Mouse (Mus musculus) c-Kit-positive CD71-positive TER-119-positive erythroid progenitor cells, embryonic 14.5 days (primary cell): ENCODE measurements around the gene Neu1.
A peak's percentile ranks its signal among the peaks of the same experiment; 100 is the strongest.
"Not testable (repeated sequence)": the region's sequence is repeated elsewhere in the genome, so short reads cannot be mapped to it uniquely, and the experiment has no call there.

ENCODE experiments used
- DNase-seq: peaks from one replicate; pipeline ENCODE4 v3.0.0-alpha.2; 2013; ENCODE audit warnings: low spot score

The Neu1 gene

DNA sequence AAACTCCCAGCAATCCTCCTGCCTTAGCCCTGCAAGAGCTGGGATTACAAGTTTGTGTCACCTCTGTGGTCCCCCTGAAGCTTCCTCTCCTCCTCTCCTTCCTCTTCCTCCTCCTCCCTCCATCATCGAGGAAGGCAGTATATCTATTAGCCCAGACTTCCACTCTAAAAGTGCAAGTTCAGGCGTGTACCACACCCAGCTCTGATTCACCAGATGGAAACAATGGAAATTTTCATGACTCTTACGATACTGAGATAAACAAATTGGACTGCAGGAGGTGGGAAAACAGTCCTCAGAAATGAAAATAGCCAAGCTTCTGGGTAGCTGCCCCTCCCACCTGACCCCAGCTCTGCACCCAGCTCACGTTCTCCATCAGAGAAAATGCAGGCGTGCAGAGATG lies 34.6 kb downstream of the Neu1 start:
- no peak for DNase-seq

DNA sequence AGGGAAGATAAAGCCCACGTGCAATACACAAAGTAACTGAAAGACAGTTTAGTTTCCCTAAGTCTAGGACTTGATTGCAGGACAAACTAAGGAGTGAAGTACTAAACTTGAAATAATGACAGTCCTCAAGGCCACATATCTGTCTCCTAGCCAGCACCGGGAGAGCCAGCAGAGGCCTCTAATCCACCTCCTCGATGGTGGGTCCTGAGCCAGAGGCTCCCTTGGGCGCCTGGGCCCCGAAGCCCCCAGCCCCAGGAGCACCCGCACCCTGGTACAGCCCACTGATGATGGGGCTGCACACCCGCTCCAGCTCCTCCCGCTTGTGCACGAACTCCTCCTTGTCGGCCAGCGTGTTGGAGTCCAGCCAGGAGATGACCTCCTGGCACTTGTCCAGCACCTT lies 38.8 kb downstream of the Neu1 start, which contains the start of gene Gm20481:
TSS of gene Gm20481 (plus strand) at position 91 of the 400 bp plus-strand sequence.
- not testable (repeated sequence) for DNase-seq

DNA sequence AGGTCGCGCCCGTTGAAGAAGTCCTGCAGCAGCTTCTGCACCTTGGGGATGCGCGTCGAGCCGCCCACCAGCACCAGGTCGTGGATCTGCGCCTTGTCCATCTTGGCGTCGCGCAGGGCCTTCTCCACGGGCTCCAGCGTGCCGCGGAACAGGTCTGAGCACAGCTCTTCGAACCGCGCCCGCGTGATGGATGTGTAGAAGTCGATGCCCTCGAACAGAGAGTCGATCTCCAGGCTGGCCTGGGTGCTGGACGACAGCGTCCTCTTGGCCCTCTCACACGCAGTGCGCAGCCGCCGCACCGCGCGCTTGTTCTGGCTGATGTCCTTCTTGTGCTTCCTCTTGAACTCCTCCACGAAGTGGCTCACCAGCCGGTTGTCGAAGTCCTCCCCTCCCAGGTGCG lies 39.8 kb downstream of the Neu1 start:
- DNase-seq, result not testable (repeated sequence)

DNA sequence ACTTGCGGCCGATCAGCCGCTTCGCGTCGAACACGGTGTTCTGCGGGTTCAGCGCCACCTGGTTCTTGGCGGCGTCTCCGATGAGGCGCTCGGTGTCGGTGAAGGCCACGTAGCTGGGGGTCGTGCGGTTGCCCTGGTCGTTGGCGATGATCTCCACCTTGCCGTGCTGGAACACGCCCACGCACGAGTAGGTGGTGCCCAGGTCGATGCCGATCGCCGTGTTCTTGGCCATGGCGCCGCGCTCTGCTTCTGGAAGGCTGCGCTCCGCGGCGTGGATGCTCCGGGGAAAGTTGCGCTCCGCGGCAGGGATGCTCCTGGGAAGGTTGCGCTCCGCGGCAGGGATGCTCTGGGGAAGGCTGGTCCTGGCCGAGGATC lies 40.6 kb downstream of the Neu1 start:
- not testable (repeated sequence) for DNase-seq

DNA sequence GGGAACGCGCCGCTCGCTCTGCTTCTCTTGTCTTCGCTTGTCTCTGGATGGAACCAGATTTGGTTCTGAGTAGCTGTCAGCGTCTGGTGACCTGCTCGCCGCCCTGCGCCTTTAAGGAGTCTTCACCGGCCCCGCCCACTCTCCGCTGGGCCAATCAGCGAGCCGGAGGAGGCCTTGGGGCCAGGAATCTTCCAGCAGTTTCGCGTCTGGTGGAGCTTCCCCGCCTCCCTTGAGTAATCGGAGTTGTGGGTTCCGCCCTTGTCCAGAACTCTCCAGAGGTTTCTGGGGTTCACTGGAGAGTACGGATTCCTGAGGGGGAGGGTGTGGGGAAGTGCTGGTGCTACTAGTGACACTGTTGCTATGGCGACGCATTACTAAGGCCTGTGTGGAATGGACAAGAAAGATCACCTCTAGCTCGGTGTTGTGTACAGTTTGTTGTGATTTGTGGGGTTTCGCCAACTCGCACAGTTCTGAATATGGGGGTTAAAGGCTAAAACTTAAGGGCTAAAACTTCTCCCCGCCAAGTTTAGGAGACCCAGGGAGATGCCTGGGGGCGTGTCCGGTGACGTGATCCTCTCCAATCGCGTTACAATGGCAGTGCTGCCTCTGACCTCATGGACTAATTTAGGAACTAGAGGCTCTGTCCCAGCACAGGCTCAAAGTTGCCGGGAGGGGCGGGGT lies 41.2 kb downstream of the Neu1 start, which contains the start of the genes Hspa1a and Hspa1l:
TSS of gene Hspa1a (minus strand) at position 88 of the 681 bp plus-strand sequence.
TSS of gene Hspa1l (plus strand) at position 635 of the 681 bp plus-strand sequence.
- DNase-seq, result not testable (repeated sequence)

DNA sequence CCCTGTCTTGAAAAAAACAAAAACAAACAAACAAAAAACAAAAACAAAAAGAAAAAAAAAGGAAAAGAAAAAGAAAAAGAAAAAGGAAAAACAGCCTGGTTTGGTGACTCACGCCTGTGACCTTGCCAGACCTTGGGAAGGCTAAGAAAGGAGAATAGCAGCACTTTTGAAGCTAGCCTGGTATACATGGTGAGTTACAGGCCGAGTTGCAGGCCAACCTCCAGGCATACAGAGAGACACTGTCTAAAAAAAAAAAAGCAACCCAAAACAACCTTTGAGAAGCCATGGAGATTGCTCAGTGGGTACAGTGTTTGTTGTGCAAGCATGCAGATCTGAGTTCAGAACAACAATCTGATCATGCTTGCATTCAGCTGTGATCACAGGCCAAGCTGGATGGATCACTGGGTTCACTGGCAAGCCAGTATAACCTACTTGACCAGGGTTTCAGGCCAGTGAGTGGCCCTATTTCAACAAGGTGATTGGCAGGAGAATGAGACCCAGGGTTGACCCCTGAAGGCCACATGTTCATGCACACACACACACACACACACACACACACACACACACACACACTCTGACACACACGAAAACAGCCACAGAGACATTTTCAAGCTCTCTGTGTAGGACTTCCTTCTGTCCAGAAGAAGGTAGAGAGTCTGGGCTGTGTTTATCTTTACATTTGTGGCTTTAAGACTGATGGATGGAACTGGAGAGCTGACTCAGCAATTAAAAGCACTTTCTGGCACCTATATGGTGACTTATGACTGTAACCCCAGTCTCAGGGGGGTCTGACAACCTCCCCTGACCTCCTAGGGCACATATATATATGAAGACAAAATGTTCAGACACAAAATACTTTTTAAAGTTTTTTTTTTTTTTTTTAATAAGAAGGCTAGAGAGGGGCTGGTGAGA lies 44.8 kb downstream of the Neu1 start:
- DNase-seq, result no peak

DNA sequence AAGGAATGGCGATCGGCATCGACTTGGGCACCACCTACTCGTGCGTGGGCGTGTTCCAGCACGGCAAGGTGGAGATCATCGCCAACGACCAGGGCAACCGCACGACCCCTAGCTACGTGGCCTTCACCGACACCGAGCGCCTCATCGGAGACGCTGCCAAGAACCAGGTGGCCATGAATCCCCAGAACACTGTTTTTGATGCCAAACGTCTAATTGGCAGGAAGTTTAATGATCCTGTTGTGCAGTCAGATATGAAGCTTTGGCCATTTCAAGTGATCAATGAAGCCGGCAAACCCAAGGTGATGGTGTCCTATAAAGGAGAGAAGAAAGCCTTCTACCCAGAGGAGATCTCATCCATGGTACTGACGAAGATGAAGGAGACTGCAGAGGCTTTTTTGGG lies 45.9 kb downstream of the Neu1 start:
- DNase-seq, result no peak

DNA sequence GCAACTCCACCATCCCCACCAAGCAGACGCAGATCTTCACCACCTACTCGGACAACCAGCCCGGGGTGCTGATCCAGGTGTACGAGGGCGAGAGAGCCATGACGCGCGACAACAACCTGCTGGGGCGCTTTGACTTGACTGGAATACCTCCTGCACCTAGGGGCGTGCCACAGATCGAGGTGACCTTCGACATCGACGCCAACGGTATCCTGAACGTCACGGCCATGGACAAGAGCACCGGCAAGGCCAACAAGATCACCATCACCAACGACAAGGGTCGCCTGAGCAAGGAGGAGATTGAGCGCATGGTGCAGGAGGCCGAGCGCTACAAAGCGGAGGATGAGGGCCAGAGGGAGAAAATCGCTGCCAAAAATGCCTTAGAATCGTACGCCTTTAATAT lies 47.2 kb downstream of the Neu1 start:
- no peak for DNase-seq

DNA sequence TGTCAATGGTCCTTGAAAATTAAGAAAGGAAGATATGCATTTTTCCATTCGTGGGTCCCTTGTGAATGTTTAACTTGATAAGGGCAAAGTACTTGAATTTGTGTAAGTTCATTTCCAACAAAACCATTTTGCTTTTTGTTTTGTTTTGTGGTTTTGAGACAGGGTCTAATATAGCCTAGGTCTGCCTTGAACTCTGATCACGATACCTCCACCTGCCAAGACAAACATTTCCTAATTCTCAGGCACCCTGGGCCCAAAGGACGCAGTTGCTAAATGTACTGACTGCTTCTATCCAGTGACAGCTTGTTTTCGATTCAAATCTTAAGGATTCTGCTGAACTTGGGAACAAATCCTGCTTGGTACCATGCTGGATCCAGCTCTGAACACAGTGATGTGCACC lies 48.6 kb downstream of the Neu1 start:
- DNase-seq, result no peak

DNA sequence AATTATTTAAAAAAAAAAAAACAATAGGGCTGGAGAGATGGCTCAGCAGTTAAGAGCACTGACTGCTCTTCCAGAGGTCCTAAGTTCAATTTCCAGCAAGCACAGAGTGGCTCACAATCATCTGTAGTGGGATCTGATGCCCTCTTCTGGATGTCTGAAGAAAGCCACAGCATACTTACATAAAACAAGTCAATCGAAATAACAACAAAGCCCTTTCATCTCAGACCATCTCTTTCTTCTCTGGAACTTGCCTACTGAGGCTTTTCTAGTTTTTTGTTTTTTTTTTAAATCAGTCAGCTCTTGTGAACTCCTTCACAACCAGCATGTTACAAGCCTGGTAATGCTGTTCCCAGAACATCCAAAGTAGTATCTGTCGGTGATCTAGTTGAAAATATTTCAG lies 49.6 kb downstream of the Neu1 start:
- DNase-seq, result no peak

DNA sequence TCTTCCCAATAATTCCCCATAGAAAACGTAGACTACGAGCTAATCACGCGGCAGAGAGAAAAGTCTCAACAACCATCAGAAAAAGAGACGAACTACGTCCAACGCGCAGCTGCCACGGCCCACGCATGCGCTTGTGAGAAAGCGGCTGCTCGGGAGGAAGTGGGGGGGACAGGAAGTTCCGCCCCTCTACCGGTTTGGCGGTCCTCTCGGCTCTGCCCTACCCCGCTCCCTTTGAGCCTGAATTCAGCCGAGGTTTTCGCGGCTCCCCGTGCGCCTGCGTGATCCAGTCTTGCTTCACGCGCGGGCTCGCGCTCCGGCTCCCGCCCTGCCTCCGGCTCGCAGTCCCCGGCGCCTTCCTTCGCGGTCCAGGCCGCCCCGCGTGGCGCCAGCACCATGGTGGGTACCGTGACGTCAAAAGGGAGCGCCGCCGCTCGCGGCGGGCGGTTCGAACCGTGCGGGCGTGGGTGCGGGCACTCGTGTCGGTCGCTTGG lies 50.7 kb downstream of the Neu1 start, which contains the start of gene Lsm2:
TSS of gene Lsm2 (plus strand) at position 173 of the 491 bp plus-strand sequence.
- peak; percentile 89 for DNase-seq

DNA sequence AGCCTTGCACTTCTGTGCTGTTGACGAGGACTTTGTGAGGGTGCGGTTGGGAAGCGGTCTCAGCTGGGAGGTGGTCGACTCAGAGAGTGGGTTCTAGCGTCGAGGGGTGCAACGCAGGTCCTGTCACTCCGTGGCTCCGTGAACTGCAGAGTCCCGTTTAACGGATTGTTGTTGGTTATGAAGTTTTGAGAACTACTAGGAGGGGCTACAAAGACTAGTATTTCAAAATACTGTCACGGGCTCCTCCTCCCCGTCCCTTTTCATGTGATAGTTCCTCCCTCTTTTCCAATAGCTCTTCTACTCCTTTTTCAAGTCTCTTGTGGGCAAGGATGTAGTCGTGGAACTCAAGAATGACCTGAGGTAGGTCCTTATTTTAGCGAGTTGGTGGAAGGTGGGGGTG lies 51.3 kb downstream of the Neu1 start:
- no peak for DNase-seq

DNA sequence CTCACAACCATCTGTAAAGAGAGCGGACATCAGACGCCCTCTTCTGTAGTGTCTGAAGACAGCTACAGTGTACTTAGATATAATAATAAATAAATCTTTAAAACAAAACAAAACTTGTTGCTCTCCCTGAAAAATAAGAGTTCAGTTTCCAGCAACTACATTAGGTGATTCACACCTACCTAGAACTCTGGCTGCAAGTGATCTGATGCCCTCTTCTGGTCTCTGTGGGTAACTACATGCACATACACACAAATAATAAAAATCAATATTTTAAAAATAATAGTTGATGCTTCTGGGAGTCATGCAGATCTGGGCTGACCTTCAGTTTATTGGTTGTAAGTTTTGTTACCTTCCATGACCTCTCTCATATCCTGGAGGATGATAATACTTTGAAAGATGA lies 53.2 kb downstream of the Neu1 start:
- no peak for DNase-seq
